Mouse (Mus musculus): ENCODE data around the gene Ube2q1. TPM values are rescaled to one million over a fixed set of nuclear protein-coding genes. Genes with fewer than 3 reads are reported as not detected.
A peak's percentile ranks its signal among the peaks of the same experiment; 100 is the strongest.

Ube2q1 gene
- total RNA-seq (2021) = 10 to 100 TPM; 92.7 to 95.9 TPM

- peak; percentile 91 to 97 for DNase-seq (ENCODE audit: extremely low spot score in 1 of 2, low spot score in 1 of 2)
These were observed at the start of gene Ube2q1 for GRCm38 (mm10) chr3:89772968-89773709. TSS of gene Ube2q1 (plus strand) at chr3:89773616.

- no peak for DNase-seq (ENCODE audit: extremely low spot score in 1 of 2, low spot score in 1 of 2)
These were observed 46.4 kb upstream of the Ube2q1 start for GRCm38 (mm10) chr3:89727028-89727427.

GRCm38 (mm10) chr3:89728848-89729247 is 44.6 kb upstream of the Ube2q1 start:
- no peak for DNase-seq (ENCODE audit: extremely low spot score in 1 of 2, low spot score in 1 of 2)

- DNase-seq (ENCODE audit: extremely low spot score in 1 of 2, low spot score in 1 of 2) = peak in 1 of 2 experiments; percentile 30
These were observed 42.8 kb upstream of the Ube2q1 start for GRCm38 (mm10) chr3:89730350-89731331.

- DNase-seq (ENCODE audit: extremely low spot score in 1 of 2, low spot score in 1 of 2) = no peak
These were observed 41.3 kb upstream of the Ube2q1 start for GRCm38 (mm10) chr3:89732091-89732490.

- DNase-seq (ENCODE audit: extremely low spot score in 1 of 2, low spot score in 1 of 2) = no peak
These were observed 34.9 kb upstream of the Ube2q1 start for GRCm38 (mm10) chr3:89738509-89738908.

- DNase-seq (ENCODE audit: extremely low spot score in 1 of 2, low spot score in 1 of 2) = no peak
These were observed 21.1 kb upstream of the Ube2q1 start for GRCm38 (mm10) chr3:89752307-89752706.

- no peak for DNase-seq (ENCODE audit: extremely low spot score in 1 of 2, low spot score in 1 of 2)
These were observed 18.1 kb upstream of the Ube2q1 start for GRCm38 (mm10) chr3:89755283-89755682.

GRCm38 (mm10) chr3:89757851-89758250 is 15.6 kb upstream of the Ube2q1 start:
- DNase-seq (ENCODE audit: extremely low spot score in 1 of 2, low spot score in 1 of 2) = no peak

- DNase-seq (ENCODE audit: extremely low spot score in 1 of 2, low spot score in 1 of 2) = no peak
These were observed 13.6 kb upstream of the Ube2q1 start for GRCm38 (mm10) chr3:89759786-89760185.

- peak; percentile 58 to 71 for DNase-seq (ENCODE audit: extremely low spot score in 1 of 2, low spot score in 1 of 2)
These were observed 9.2 kb upstream of the Ube2q1 start, which contains the start of gene Chrnb2 for GRCm38 (mm10) chr3:89764119-89764724. TSS of gene Chrnb2 (minus strand) at chr3:89764632.

- DNase-seq (ENCODE audit: extremely low spot score in 1 of 2, low spot score in 1 of 2) = no peak
These were observed 3.8 kb upstream of the Ube2q1 start for GRCm38 (mm10) chr3:89769584-89769983.

GRCm38 (mm10) chr3:89770425-89771002 is 2.9 kb upstream of the Ube2q1 start:
- DNase-seq (ENCODE audit: extremely low spot score in 1 of 2, low spot score in 1 of 2) = no peak

GRCm38 (mm10) chr3:89772588-89772967 is 838 bp upstream of the Ube2q1 start:
- peak; percentile 73 for DNase-seq (ENCODE audit: extremely low spot score in 1 of 2, low spot score in 1 of 2)

GRCm38 (mm10) chr3:89773740-89774211 is 360 bp downstream of the Ube2q1 start:
- DNase-seq (ENCODE audit: extremely low spot score in 1 of 2, low spot score in 1 of 2) = peak in 1 of 2 experiments; percentile 42

- no peak for DNase-seq (ENCODE audit: extremely low spot score in 1 of 2, low spot score in 1 of 2)
These were observed 982 bp downstream of the Ube2q1 start for GRCm38 (mm10) chr3:89774236-89774960.

- DNase-seq (ENCODE audit: extremely low spot score in 1 of 2, low spot score in 1 of 2) = no peak
These were observed 2.6 kb downstream of the Ube2q1 start for GRCm38 (mm10) chr3:89776001-89776400.

- DNase-seq (ENCODE audit: extremely low spot score in 1 of 2, low spot score in 1 of 2) = no peak
These were observed 6.7 kb downstream of the Ube2q1 start for GRCm38 (mm10) chr3:89780102-89780501.

GRCm38 (mm10) chr3:89781640-89782039 is 8.2 kb downstream of the Ube2q1 start:
- DNase-seq (ENCODE audit: extremely low spot score in 1 of 2, low spot score in 1 of 2) = no peak

All from layer of hippocampus, postnatal 25 days (tissue).